Mouse (Mus musculus) hindbrain, postnatal 0 days (tissue): Measurements from ENCODE around the gene Cda. TPM values are rescaled to one million over a fixed set of nuclear protein-coding genes. Genes with fewer than 3 reads are reported as not detected.

ENCODE experiments used
- ATAC-seq: fragments of 200-750 bp; cut with Nextera tagmentation; 2 replicates; pipeline ENCODE4 v1.8.0; 2017; ENCODE audit warnings: mild to moderate bottlenecking, moderate TSS enrichment, moderate library complexity
- DNase-seq: peaks from one replicate; pipeline ENCODE4 v3.0.0-alpha.2; 2015; ENCODE audit warnings: low spot score
- H3K27ac ChIP-seq: fragments of 300-500 bp; sonication (generic); 2 replicates; pipeline ENCODE4 v1.5.1; 2014; ENCODE audit warnings: mild to moderate bottlenecking
- H3K27me3 ChIP-seq: fragments of 300-500 bp; sonication (generic); 2 replicates; pipeline ENCODE4 v1.6.1; 2014; ENCODE audit warnings: low read length, mixed read lengths; ENCODE audit not compliant: insufficient read depth
- H3K36me3 ChIP-seq: fragments of 300-500 bp; sonication (generic); 2 replicates; pipeline ENCODE4 v1.6.1; 2014; ENCODE audit warnings: low read length, mixed read lengths; ENCODE audit not compliant: insufficient read depth
- H3K4me1 ChIP-seq: fragments of 300-500 bp; sonication (generic); 2 replicates; pipeline ENCODE4 v1.6.1; 2014; ENCODE audit warnings: antibody characterized with exemption, low read length, mixed read lengths; ENCODE audit not compliant: insufficient read depth
- H3K4me2 ChIP-seq: fragments of 300-500 bp; sonication (generic); 2 replicates; pipeline ENCODE4 v1.6.1; 2014; ENCODE audit warnings: low read depth, mild to moderate bottlenecking, low read length, moderate library complexity, mixed read lengths
- H3K4me3 ChIP-seq: fragments of 300-500 bp; sonication (generic); 2 replicates; pipeline ENCODE4 v1.5.1; 2014; ENCODE audit warnings: low read length
- H3K9ac ChIP-seq: fragments of 300-500 bp; sonication (generic); replicated peaks from 2 replicates; pipeline ENCODE4 v1.6.1; 2014; ENCODE audit warnings: mild to moderate bottlenecking, low read length, moderate library complexity, mixed read lengths
- H3K9me3 ChIP-seq: fragments of 300-500 bp; sonication (generic); 2 replicates; pipeline ENCODE4 v1.6.1; 2016; ENCODE audit warnings: low read length, mixed read lengths
- CTCF ChIP-seq: IDR thresholded peaks from 2 replicates; pipeline ENCODE4 v1.5.1; 2016; ENCODE audit warnings: antibody characterized with exemption, control low read depth, low read depth
- WGBS: fragments of 180-500 bp; shearing (Covaris S2); extraction: QIAGEN DNeasy Blood & Tissue Kit; methylation state at CpG from one replicate; pipeline ENCODE4 v1.1.7; 2014; 5-methylcytosine and 5-hydroxymethylcytosine counted together
- polyA plus RNA-seq: library from polyadenylated mRNA; unstranded; fragments of >200 nt; fragmentation: Nextera tagmentation; extraction: Ambion mirVana; gene quantifications from 2 replicates; pipeline ENCODE4 v1.2.1, GENCODE M21; 2015
- total RNA-seq: library from RNA; depleted of rRNA; stranded (reverse); fragments of >200 nt; gene quantifications from 2 replicates; pipeline ENCODE4 v1.2.3, GENCODE M21; 2014

Gene Cda
- total and polyA plus RNA-seq, 2 experiments from 2014 or later = 12.1 to 20.5 TPM

DNA sequence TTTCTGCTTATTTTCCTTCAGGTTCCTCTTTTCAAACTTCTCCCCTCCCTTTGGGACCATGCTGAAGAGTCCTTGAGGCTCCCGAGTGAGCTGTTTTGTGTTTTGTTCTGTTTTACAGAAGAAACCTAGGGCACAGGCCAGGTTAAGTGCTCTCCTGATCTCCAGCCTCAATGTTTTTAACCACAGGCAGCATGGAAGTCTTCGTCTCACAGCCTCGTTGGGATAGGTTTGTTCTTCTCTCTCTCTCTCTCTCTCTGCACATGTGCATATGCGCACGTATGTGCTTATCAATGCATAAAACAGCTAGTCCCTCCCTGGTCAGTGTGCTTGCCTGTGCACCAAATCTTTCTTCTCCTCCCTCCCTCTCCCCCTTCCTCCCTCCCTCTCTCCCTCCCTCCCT is 30.9 kb downstream of the Cda start:
- no peak overlapping the region for H3K27ac ChIP-seq
- H3K36me3 ChIP-seq = no peaks in the 10 kb centered on the region
- H3K9ac ChIP-seq = no peak overlapping the region
- no peak for DNase-seq
- H3K27me3 ChIP-seq = no peaks in the 10 kb centered on the region
- 68% methylated on average over 5 of the region's 5 CpGs for whole genome bisulfite sequencing
- TF ChIP-seq CTCF = no peak
- H3K4me1 ChIP-seq = no peaks in the 10 kb centered on the region
- H3K9me3 ChIP-seq = no peaks in the 10 kb centered on the region
- ATAC-seq = no peak
- H3K4me3 ChIP-seq = no peak overlapping the region
- no peak overlapping the region for H3K4me2 ChIP-seq

DNA sequence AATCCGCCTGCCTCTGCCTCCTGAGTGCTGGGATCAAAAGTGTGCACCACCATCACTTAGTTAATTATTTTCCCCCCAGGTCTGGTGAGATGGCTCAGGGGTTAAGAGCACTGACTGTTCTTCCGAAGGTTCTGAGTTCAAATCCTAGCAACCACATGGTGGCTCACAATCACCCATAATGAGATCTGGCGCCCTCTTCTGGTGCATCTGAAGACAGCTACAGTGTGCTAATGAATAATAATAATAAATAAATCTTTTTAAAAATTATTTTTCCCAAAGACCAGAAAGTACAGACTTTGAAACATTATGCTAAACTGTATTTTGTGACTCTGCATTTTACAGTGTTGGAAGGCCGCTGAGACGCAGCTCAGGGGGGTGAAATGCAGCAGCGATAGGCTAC is 32.1 kb downstream of the Cda start:
- no peaks in the 10 kb centered on the region for H3K36me3 ChIP-seq
- WGBS = 90% methylated on average over 6 of the region's 6 CpGs

DNA sequence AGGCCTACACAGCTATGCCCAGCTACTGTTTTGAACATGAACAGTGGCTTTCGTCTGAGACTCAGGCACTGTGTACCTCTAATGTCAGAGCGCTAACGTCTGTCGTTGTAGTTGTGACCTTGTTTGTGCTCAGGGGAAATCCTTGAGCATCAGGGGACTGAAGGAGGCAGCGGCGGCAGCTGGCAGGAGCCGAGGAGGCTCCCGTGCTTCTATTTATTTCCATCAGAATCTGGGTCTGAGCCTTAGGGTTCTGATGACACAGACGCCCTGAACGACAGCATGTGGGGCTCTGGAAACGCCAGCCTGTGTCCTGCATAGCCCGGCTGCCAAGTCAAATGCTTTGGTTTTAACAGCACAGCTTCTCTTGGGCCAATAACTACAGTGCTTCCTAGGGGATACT is 32.8 kb downstream of the Cda start:
- Histone ChIP-seq H3K4me1 (no peaks in the 10 kb centered on the region), H3K36me3 (no peaks in the 10 kb centered on the region), H3K4me2 (no peak overlapping the region), H3K4me3 (no peak overlapping the region), H3K9me3 (no peaks in the 10 kb centered on the region), H3K27me3 (no peaks in the 10 kb centered on the region), H3K9ac (no peak overlapping the region), H3K27ac (no peak overlapping the region)
- TF ChIP-seq CTCF = no peak
- DNase-seq (no peak), ATAC-seq (no peak)
- 64% methylated on average over 12 of the region's 12 CpGs for WGBS

More for the DNA sequence above, 32.1 kb downstream of the Cda start:
- no peak overlapping the region for H3K4me3 ChIP-seq
- H3K27ac ChIP-seq = no peak overlapping the region
- H3K9me3 ChIP-seq = no peaks in the 10 kb centered on the region
- H3K4me2 ChIP-seq = no peak overlapping the region
- ATAC-seq (no peak), DNase-seq (no peak)
- no peak for TF ChIP-seq CTCF
- H3K9ac ChIP-seq = no peak overlapping the region
- no peaks in the 10 kb centered on the region for H3K4me1 ChIP-seq
- H3K27me3 ChIP-seq = no peaks in the 10 kb centered on the region

GRCm38 (mm10) chr4:138333135-138333534 is 34.7 kb downstream of the Cda start:
- DNase-seq = no peak
- Histone ChIP-seq H3K9me3 (no peaks in the 10 kb centered on the region), H3K27me3 (no peaks in the 10 kb centered on the region), H3K4me2 (no peak overlapping the region), H3K4me3 (no peak overlapping the region), H3K9ac (no peak overlapping the region), H3K36me3 (no peaks in the 10 kb centered on the region), H3K27ac (no peak overlapping the region), H3K4me1 (no peaks in the 10 kb centered on the region)
- ATAC-seq = no peak
- no peak for TF ChIP-seq CTCF
- 92% methylated on average over 4 of the region's 4 CpGs for WGBS

GRCm38 (mm10) chr4:138331647-138332046 is 36.1 kb downstream of the Cda start:
- Histone ChIP-seq H3K4me2 (no peak overlapping the region), H3K4me3 (no peak overlapping the region), H3K27me3 (no peaks in the 10 kb centered on the region), H3K4me1 (no peaks in the 10 kb centered on the region), H3K9me3 (no peaks in the 10 kb centered on the region), H3K27ac (no peak overlapping the region), H3K9ac (no peak overlapping the region), H3K36me3 (no peaks in the 10 kb centered on the region)
- peak; percentile 27; the same call in 1 of the 2 replicates for TF ChIP-seq CTCF
- 73% methylated on average over 9 of the region's 9 CpGs for WGBS
- ATAC-seq (no peak), DNase-seq (peak; percentile 13)

DNA sequence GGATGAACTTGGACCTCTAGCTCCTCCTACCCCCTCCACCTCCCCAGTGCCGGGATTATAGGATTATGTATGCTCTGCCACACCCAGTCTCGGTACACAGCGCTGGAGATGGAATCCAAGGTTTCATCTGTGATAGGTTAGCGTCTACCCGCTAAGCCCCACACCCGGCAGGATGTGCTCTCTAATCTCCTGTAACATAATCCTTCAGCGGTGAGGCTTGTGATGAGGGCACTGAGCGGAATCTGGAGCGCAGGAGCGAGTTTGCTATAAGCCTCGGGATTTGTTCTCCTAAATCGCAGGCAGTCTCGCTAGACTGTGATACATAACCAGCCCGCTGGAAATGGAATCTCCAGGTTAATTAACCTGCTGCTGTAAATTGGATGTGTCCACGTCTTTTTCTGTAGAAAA is 37.5 kb downstream of the Cda start:
- Histone ChIP-seq H3K36me3 (no peaks in the 10 kb centered on the region), H3K4me3 (no peak overlapping the region), H3K4me1 (no peaks in the 10 kb centered on the region), H3K4me2 (no peak overlapping the region), H3K27me3 (no peaks in the 10 kb centered on the region), H3K9ac (no peak overlapping the region), H3K9me3 (no peaks in the 10 kb centered on the region), H3K27ac (0 out of 2 replicates have a peak overlapping the region, but pooled peaks have one; percentile 15)
- ATAC-seq (0 out of 2 replicates have a peak, but pooled peaks have one; percentile 28), DNase-seq (peak; percentile 52)
- WGBS = 25% methylated on average over 15 of the region's 15 CpGs
- no peak for TF ChIP-seq CTCF

- Histone ChIP-seq H3K9ac (no peak overlapping the region), H3K27me3 (no peaks in the 10 kb centered on the region), H3K4me1 (no peaks in the 10 kb centered on the region), H3K36me3 (no peaks in the 10 kb centered on the region), H3K4me2 (peak overlapping the region; percentile 34; the same call in 1 of the 2 replicates), H3K4me3 (peak overlapping the region; percentile 10; the same call in 1 of the 2 replicates), H3K27ac (no peak overlapping the region), H3K9me3 (no peaks in the 10 kb centered on the region)
- DNase-seq (no peak), ATAC-seq (no peak)
- peak; percentile 21; the same call in 1 of the 2 replicates for TF ChIP-seq CTCF
- 67% methylated on average over 7 of the region's 7 CpGs for WGBS
Measured at GRCm38 (mm10) chr4:138327891-138328470, 39.8 kb downstream of the Cda start.
